Mouse (Mus musculus) embryo, embryonic 9.5 days (tissue): ENCODE results near the gene 4921530L21Rik.

Experiments
- DNase-seq: peaks from one replicate; pipeline ENCODE4 v3.0.0-alpha.2; 2017; ENCODE audit errors: extremely low spot score

Gene 4921530L21Rik

GRCm38 (mm10) chr14:95880954-95881353 lies at the start of gene 4921530L21Rik:
4921530L21Rik (plus strand) TSS chr14:95881254.
- DNase-seq, result no peak

GRCm38 (mm10) chr14:95833866-95834265 lies 47.2 kb upstream of the 4921530L21Rik start:
- no peak for DNase-seq

- no peak for DNase-seq
These were observed 18.1 kb upstream of the 4921530L21Rik start for GRCm38 (mm10) chr14:95862981-95863380.

- DNase-seq, result no peak
These were observed 15.2 kb upstream of the 4921530L21Rik start for GRCm38 (mm10) chr14:95865676-95866416.

GRCm38 (mm10) chr14:95872020-95872419 lies 9.0 kb upstream of the 4921530L21Rik start:
- DNase-seq, result no peak

- DNase-seq, result no peak
These were observed 4.1 kb upstream of the 4921530L21Rik start for GRCm38 (mm10) chr14:95876785-95877510.

GRCm38 (mm10) chr14:95877548-95877947 lies 3.5 kb upstream of the 4921530L21Rik start:
- no peak for DNase-seq

GRCm38 (mm10) chr14:95899458-95899857 lies 18.4 kb downstream of the 4921530L21Rik start:
- DNase-seq, result no peak

GRCm38 (mm10) chr14:95904591-95905095 lies 23.6 kb downstream of the 4921530L21Rik start:
- no peak for DNase-seq

GRCm38 (mm10) chr14:95913293-95913692 lies 32.2 kb downstream of the 4921530L21Rik start:
- no peak for DNase-seq

- DNase-seq, result no peak
These were observed 45.7 kb downstream of the 4921530L21Rik start for GRCm38 (mm10) chr14:95926742-95927141.

- DNase-seq, result no peak
These were observed 47.0 kb downstream of the 4921530L21Rik start for GRCm38 (mm10) chr14:95927810-95928785.
